Mouse (Mus musculus): ENCODE results near the gene Gm42906.

DNA sequence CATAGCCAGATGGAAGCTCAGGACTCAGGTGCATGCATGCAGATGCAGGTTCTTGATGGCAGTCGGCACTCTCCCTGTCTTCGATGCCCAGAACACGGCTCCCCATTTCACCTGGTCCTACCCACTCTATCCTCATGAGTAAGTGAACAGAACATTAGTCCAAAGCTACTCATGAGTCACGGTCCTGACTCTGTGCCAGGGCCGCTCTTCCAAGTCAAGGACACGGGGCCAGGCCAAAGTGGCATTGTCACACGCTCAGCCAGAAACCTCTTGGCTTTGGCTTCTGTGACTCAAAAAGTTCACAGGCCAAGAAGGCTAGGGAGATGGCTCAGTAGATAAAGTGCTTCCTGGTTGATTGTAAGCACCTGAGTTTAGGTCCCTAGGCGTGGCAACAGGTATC, 81.3 kb downstream of the Gm42906 start:
- no peak for TF ChIP-seq USF1 (IDR thresholded peaks at IDR 0.05; ENCODE audit: low read depth)
- no peak for TF ChIP-seq CTCF (IDR thresholded peaks at IDR 0.05; ENCODE audit: control insufficient read depth, insufficient read depth, insufficient read length)
- no peak for TF ChIP-seq MAX (IDR thresholded peaks at IDR 0.05)
- TF ChIP-seq FOSL1 (IDR thresholded peaks at IDR 0.05; ENCODE audit: insufficient read depth, low read length, poor library complexity, severe bottlenecking) = no peak

All from C2C12 (cell line).